Mouse (Mus musculus): Measurements from ENCODE around the gene Krt39. TPM values are rescaled to one million over a fixed set of nuclear protein-coding genes. Genes with fewer than 3 reads are reported as not detected.

The Krt39 gene
- total and polyA plus RNA-seq, 2 experiments from 2014 or later = not detected

DNA sequence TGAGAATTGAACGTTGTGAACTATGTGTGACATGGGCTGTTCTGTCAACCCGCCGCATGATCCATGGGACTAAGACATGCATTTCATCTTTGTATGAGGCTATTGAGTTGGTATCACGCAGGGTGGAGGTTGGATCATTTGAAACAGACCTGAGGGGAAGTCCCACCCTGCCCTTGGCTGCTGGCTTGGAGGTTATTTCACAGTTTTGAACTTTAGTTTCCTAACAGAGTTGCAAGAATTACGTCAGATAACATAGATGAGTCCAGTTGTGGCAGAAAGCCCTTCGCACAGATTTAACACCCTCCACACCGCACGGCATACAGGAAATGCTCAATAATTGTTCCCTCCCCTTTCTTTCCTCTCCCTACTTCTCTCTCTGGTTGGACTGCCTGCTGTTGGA is 30.1 kb downstream of the Krt39 start:
- Histone ChIP-seq H3K36me3 (replicated peaks; ENCODE audit: control insufficient read depth, insufficient read depth, low read length) (no peaks in the 10 kb centered on the region), H3K4me1 (ENCODE audit: control insufficient read depth, insufficient read depth) (no peaks in the 10 kb centered on the region), H3K9me3 (replicated peaks; ENCODE audit: control insufficient read depth, low read length) (no peaks in the 10 kb centered on the region), H3K4me2 (ENCODE audit: low read depth, low read length) (no peak overlapping the region), H3K27ac (ENCODE audit: low read depth) (no peak overlapping the region), H3K9ac (replicated peaks; ENCODE audit: low read depth, low read length) (no peak overlapping the region), H3K4me3 (ENCODE audit: low read depth, low read length) (no peak overlapping the region), H3K27me3 (ENCODE audit: control insufficient read depth, insufficient read depth, low read length) (no peaks in the 10 kb centered on the region)
- no peak for ATAC-seq (ENCODE audit: insufficient read depth, low read depth)
- no peak for DNase-seq (ENCODE audit: low spot score)
- WGBS = 77% methylated on average over 8 of the region's 8 CpGs
- no peak for TF ChIP-seq EP300 (IDR thresholded peaks at IDR 0.05; ENCODE audit: low read depth)
- no peak for TF ChIP-seq CTCF (IDR thresholded peaks at IDR 0.05; ENCODE audit: low read depth)

DNA sequence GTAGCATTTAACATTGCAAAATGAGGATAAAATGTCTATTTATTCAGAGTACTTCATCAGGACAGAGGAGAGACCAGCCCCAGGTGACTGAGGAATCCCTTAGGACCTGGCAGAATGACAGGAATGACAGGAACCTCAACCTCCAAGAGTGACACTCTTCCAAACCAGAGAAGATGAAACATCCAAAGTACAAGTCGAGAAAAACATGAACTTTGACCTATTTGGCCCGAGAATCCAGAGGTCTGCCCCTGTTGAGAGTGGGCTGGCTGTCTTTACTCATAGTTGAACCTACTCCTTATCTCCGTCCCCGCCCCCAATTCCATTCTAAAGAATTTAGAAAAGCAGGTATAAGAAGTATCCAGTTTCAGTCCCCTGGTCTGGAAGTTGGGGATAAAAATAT is 30.5 kb downstream of the Krt39 start:
- no peaks in the 10 kb centered on the region for H3K27me3 ChIP-seq (ENCODE audit: control insufficient read depth, insufficient read depth, low read length)
- no peak overlapping the region for H3K4me3 ChIP-seq (ENCODE audit: low read depth, low read length)
- DNase-seq (ENCODE audit: low spot score) = no peak
- H3K4me2 ChIP-seq (ENCODE audit: low read depth, low read length) = no peak overlapping the region
- H3K27ac ChIP-seq (ENCODE audit: low read depth) = no peak overlapping the region
- no peak overlapping the region for H3K9ac ChIP-seq (replicated peaks; ENCODE audit: low read depth, low read length)
- 51% methylated on average over 4 of the region's 4 CpGs for WGBS
- H3K36me3 ChIP-seq (replicated peaks; ENCODE audit: control insufficient read depth, insufficient read depth, low read length) = no peaks in the 10 kb centered on the region
- TF ChIP-seq CTCF (IDR thresholded peaks at IDR 0.05; ENCODE audit: low read depth) (no peak), EP300 (IDR thresholded peaks at IDR 0.05; ENCODE audit: low read depth) (no peak)
- no peaks in the 10 kb centered on the region for H3K9me3 ChIP-seq (replicated peaks; ENCODE audit: control insufficient read depth, low read length)
- H3K4me1 ChIP-seq (ENCODE audit: control insufficient read depth, insufficient read depth) = no peaks in the 10 kb centered on the region
- ATAC-seq (ENCODE audit: insufficient read depth, low read depth) = no peak

DNA sequence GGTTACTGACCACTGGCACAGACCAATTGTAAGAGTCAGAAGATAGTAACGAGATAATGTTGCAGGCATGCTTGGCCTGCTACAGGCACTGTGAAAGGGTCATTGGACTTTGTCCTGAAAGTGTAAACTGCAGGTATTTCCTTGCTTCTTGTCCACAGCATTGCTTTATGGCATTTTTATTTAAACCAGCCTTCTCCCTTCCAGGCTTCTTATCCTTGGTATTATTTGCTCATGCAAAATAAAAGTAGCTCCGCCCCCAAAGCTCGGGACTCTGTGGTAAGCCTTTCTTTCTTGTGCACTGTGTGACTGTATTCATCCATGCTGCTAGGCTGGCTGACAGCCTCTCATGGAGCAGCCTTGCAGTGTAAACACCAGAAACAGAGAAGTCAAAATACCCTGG is 31.9 kb downstream of the Krt39 start:
- TF ChIP-seq CTCF (IDR thresholded peaks at IDR 0.05; ENCODE audit: low read depth) (no peak), EP300 (IDR thresholded peaks at IDR 0.05; ENCODE audit: low read depth) (no peak)
- no peaks in the 10 kb centered on the region for H3K27me3 ChIP-seq (ENCODE audit: control insufficient read depth, insufficient read depth, low read length)
- no peak overlapping the region for H3K27ac ChIP-seq (ENCODE audit: low read depth)
- no peak overlapping the region for H3K9ac ChIP-seq (replicated peaks; ENCODE audit: low read depth, low read length)
- no peaks in the 10 kb centered on the region for H3K36me3 ChIP-seq (replicated peaks; ENCODE audit: control insufficient read depth, insufficient read depth, low read length)
- ATAC-seq (ENCODE audit: insufficient read depth, low read depth) (no peak), DNase-seq (ENCODE audit: low spot score) (no peak)
- H3K4me1 ChIP-seq (ENCODE audit: control insufficient read depth, insufficient read depth) = no peaks in the 10 kb centered on the region
- no peaks in the 10 kb centered on the region for H3K9me3 ChIP-seq (replicated peaks; ENCODE audit: control insufficient read depth, low read length)
- 69% methylated on average over 3 of the region's 3 CpGs for WGBS
- H3K4me3 ChIP-seq (ENCODE audit: low read depth, low read length) = no peak overlapping the region
- no peak overlapping the region for H3K4me2 ChIP-seq (ENCODE audit: low read depth, low read length)

DNA sequence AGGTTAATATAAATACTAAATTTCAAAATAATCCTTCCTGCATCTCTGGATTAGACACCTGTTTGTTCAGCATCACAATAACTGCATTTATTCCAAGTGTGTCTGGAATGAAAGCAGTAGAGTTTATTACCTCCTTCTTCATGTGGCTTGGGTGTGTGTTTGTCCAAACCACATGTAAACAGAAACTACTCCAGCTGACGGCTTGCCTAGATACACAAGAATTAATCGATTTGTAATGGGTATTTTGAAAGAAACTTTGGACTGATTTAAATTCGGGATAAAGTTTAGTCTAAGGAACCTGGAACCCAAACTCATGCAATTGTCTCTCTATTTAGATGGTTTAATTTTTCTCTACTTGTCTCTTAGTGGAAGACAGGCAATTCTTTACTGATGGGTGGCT is 46.2 kb downstream of the Krt39 start:
- DNase-seq (ENCODE audit: low spot score) = no peak
- ATAC-seq (ENCODE audit: insufficient read depth, low read depth) = no peak
- no peak overlapping the region for H3K27ac ChIP-seq (ENCODE audit: low read depth)
- H3K36me3 ChIP-seq (replicated peaks; ENCODE audit: control insufficient read depth, insufficient read depth, low read length) = no peaks in the 10 kb centered on the region
- no peak overlapping the region for H3K9ac ChIP-seq (replicated peaks; ENCODE audit: low read depth, low read length)
- H3K4me3 ChIP-seq (ENCODE audit: low read depth, low read length) = no peak overlapping the region
- no peaks in the 10 kb centered on the region for H3K9me3 ChIP-seq (replicated peaks; ENCODE audit: control insufficient read depth, low read length)
- no peaks in the 10 kb centered on the region for H3K4me1 ChIP-seq (ENCODE audit: control insufficient read depth, insufficient read depth)
- H3K4me2 ChIP-seq (ENCODE audit: low read depth, low read length) = no peak overlapping the region
- H3K27me3 ChIP-seq (ENCODE audit: control insufficient read depth, insufficient read depth, low read length) = no peaks in the 10 kb centered on the region
- TF ChIP-seq EP300 (IDR thresholded peaks at IDR 0.05; ENCODE audit: low read depth) (no peak), CTCF (IDR thresholded peaks at IDR 0.05; ENCODE audit: low read depth) (no peak)
- 69% methylated on average over 3 of the region's 3 CpGs for WGBS

DNA sequence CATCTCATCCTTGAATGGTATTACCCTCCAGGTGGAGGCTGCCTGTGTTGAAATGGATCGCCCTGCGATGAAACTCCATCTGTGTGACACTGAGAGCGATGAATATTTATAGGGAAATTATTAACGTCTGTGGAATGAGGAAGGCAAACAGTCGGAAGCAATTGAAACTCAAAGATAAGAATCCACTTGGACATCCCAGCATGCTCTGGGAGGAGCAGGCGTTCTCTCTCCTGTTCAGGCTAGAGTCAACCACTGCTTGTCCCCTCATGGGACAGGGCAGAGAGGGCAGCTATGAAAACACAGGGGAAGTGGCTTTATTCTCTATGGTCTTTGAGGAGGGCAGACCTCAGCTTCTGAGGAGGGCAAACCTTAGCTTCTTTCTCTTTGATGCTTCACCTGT is 47.7 kb downstream of the Krt39 start:
- Histone ChIP-seq H3K4me3 (ENCODE audit: low read depth, low read length) (no peak overlapping the region), H3K36me3 (replicated peaks; ENCODE audit: control insufficient read depth, insufficient read depth, low read length) (no peaks in the 10 kb centered on the region), H3K4me2 (ENCODE audit: low read depth, low read length) (no peak overlapping the region), H3K9ac (replicated peaks; ENCODE audit: low read depth, low read length) (no peak overlapping the region), H3K27me3 (ENCODE audit: control insufficient read depth, insufficient read depth, low read length) (no peaks in the 10 kb centered on the region), H3K27ac (ENCODE audit: low read depth) (no peak overlapping the region), H3K9me3 (replicated peaks; ENCODE audit: control insufficient read depth, low read length) (no peaks in the 10 kb centered on the region), H3K4me1 (ENCODE audit: control insufficient read depth, insufficient read depth) (no peaks in the 10 kb centered on the region)
- DNase-seq (ENCODE audit: low spot score) (no peak), ATAC-seq (ENCODE audit: insufficient read depth, low read depth) (no peak)
- no peak for TF ChIP-seq CTCF (IDR thresholded peaks at IDR 0.05; ENCODE audit: low read depth)
- TF ChIP-seq EP300 (IDR thresholded peaks at IDR 0.05; ENCODE audit: low read depth) = no peak
- 57% methylated on average over 6 of the region's 6 CpGs for WGBS

DNA sequence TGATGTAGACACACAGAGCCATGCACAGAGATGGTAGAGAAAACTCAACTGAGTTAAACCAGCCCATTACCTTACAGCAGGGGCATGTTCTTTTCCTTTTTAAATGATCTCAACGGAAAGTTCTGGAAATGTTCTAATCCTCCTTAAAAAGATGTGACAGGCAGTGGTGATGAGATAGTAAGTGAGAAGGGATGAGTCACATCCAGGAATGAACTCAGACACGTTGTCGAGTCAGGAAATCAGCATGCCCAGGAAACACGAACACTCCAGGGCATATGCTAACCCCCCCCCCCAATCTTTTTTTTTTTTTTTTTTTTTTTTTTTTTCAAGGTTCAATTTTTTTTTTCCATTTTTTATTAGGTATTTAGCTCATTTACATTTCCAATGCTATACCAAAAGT is 48.7 kb downstream of the Krt39 start:
- Histone ChIP-seq H3K36me3 (replicated peaks; ENCODE audit: control insufficient read depth, insufficient read depth, low read length) (no peaks in the 10 kb centered on the region), H3K9me3 (replicated peaks; ENCODE audit: control insufficient read depth, low read length) (no peaks in the 10 kb centered on the region), H3K27ac (ENCODE audit: low read depth) (no peak overlapping the region), H3K4me3 (ENCODE audit: low read depth, low read length) (no peak overlapping the region), H3K4me2 (ENCODE audit: low read depth, low read length) (no peak overlapping the region), H3K9ac (replicated peaks; ENCODE audit: low read depth, low read length) (no peak overlapping the region), H3K4me1 (ENCODE audit: control insufficient read depth, insufficient read depth) (no peaks in the 10 kb centered on the region), H3K27me3 (ENCODE audit: control insufficient read depth, insufficient read depth, low read length) (no peaks in the 10 kb centered on the region)
- DNase-seq (ENCODE audit: low spot score) (peak; percentile 16), ATAC-seq (ENCODE audit: insufficient read depth, low read depth) (no peak)
- 65% methylated on average over 4 of the region's 4 CpGs for WGBS
- TF ChIP-seq CTCF (IDR thresholded peaks at IDR 0.05; ENCODE audit: low read depth) (no peak), EP300 (IDR thresholded peaks at IDR 0.05; ENCODE audit: low read depth) (no peak)

All from heart, postnatal 0 days (tissue).